Mouse (Mus musculus) spleen, adult 2 months (tissue): Measurements from ENCODE around the gene Slc50a1.

Experiments
- CTCF ChIP-seq: fragments of 200-500 bp; IDR thresholded peaks from 2 replicates; pipeline ENCODE4 v1.5.1; 2011; ENCODE audit warnings: mild to moderate bottlenecking, inconsistent platforms; ENCODE audit not compliant: insufficient read depth, insufficient read length, insufficient replicate concordance; ENCODE audit errors: extremely low read depth
- POLR2A ChIP-seq: fragments of 200-500 bp; IDR thresholded peaks from 2 replicates; pipeline ENCODE4 v1.6.1; 2011; ENCODE audit warnings: low read depth, low read length, inconsistent platforms

GRCm38 (mm10) chr3:89231772-89232275, 38.5 kb downstream of the Slc50a1 start:
- TF ChIP-seq CTCF (no peak), POLR2A (no peak)
